Mouse (Mus musculus) lung, postnatal 14 days (tissue): ENCODE data around the gene Klhl29.

ENCODE experiments used
- DNase-seq: peaks from one replicate; pipeline ENCODE4 v3.0.0; 2021

Gene Klhl29

DNA sequence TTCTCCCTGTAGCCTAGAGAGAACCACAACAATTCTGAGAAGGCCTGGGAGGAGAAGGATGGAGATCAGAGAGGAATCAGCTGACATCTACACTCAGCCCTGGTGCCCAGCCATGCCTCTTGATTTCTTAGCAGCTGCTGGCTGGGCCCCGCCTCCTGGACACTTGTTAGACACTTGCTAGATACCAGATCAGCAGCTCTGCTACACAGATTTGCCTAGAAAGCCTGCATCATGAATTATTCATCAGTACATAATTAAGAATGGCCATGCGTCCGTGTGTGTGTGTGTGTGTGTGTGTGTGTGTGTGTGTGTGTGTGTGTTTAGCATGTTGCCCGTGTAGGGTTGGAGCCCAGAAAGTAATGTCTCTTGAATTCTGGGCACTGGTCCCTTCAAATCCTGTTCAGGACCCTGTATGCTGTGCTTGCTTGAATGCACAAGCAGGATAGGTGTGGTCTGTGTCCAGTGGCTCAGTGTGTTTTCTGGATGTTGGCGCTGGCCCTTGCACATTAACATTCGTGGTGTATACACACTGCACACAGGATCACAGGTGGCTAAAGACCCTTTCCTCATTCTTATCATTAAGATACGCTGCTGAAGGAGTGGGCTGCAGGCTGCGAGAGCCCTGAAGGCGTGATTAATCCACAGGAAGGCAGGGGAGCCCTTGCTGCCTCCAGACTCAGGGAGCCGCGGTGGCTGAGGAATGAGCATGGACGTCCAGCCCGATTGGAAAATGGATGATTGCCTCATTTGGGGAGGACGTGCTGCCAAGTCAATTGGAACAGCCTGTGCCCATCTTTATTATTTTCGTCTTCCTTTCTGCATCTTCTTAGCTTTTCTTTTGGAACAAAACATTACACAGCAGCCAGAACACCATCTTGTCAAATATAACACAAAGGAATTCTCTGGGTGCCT, 159.4 kb downstream of the Klhl29 start:
- DNase-seq = peak; percentile 32

DNA sequence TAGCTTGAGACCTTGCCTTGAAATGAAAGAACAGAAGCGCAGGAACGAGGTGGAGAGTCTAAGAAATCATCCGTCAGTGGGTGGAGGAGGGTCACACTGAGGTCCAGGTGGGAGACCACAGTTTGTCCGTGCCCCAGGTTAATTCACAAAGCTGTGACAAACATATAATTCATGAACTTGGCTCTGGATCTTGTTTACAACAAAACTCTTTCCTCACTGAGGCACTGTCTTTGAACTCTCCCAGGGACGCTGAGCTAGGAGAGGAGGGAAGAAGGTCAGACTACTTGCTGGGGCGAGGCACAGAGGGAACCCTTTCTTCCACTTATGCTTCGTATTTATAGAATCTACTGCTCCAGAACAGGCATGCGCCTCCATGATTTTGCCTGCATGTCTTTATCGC, 161.2 kb downstream of the Klhl29 start:
- no peak for DNase-seq

DNA sequence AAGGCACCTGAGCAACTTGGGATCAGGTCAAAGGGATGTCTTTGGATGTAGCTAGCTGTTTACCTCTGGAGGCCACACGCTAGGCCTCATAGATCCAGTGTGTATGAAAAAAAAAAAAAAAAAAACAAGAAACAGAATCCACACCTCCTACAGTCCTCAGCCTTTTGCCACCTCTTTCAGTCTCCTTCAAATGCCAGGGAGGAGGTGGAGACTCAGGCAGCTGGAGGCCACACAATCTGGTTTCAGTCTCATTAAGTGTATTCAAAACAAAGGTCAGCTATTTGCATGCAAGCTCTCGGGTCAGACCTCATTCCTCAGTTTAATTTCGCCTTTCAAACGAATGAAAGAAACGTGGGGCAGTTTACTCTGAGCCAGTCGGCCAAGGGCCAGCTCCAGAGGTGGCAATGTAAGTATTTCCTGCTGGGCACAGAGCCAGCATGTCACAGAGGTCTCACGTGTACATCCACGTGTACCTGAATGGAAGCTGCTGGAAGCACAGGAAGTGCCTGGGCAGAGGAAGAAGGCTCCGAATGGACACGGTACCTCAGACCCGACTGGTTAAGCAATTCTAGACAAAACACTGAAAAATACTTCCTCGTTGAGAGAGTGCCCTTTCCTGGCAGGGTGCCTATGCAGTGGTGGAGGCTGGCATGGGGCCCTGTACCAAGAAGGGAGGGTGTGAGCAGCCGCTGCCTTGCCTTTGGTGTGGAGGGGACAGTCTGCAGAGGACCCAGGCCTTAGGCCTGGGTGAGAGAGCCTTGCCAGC, 162.0 kb downstream of the Klhl29 start:
- peak; percentile 83 for DNase-seq

DNA sequence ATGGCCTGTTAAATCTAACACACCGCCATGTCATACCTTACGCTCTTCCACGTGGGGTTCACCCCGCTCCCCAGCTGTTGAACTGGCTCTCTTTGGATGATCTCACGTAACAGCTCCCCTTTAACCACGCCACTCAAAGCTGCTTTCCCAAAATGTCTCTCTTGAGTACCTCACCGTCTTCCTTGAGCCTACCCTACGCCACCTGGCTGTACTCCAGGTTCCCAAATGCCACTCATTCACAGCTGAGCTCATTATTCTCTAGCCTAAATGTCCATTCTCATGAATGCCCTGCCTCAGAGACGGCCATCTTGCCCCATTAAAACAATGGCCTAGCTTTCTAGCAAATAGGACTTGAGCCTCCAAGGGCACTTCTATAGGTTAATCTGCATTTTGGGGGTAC, 163.6 kb downstream of the Klhl29 start:
- DNase-seq = no peak

DNA sequence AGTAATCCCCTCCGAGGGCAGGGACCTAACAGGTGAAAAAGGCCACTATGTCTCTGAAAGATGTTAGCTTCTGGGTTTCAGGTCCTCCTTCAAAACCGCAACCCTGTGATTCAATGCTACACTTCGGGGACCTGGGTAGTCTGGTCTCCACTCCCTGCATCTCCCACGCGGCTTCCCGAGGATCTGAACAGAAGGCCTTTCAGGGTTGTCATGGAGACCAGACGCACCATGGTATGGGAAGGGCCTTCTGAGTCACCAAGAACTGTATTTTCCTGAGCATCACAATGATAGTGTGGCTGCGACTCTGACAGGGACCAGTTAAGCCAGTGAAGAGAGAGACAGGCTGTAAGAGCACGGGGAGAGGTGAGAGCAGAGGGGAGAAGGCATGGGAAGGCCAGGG, 164.7 kb downstream of the Klhl29 start:
- DNase-seq = no peak

DNA sequence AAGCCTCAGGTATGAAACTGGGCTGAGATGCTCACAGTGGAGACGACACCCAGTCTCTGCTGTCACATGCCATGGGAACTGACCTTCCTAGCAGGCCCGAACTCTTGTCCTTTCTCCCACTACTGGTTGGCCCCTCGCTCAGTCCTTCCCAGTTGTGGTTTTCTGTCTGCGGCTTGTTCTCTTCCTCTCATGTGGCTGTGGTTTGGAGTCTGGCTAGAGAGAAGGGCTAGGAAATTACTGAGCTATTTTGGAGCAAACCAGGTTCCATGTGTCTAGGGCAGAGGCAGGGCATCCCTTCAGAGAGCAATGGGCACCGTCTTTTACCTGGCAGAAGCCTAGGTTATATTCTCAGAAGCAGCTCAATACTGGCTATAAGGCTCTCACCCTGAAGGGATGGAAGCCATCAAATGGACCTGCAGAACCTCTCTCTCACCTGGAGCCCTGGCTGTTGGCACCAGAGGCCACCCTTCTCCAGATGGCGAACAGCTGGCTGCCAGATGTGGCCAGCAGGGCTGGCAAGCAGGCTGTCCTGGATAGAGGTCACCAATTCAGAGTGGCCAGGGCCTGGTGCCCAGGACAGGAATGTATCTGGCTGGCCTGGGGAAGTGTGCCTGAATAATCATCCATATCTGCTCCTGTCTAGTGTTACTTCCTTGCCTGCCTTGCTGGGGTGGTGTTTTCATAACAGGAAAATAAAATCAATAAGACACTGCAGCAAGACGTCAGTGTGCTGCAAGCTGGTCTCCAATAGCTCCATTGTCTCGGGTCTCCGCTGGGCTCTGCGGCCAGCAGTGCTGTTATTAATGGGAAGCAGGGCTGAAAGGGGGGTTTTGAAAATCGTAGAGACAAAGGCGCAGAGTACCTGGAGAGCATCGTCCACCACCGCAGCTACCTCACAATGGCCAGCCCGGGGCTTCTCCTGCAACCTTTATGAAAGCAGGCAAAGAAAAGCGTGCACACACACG, 167.3 kb downstream of the Klhl29 start:
- DNase-seq = no peak

DNA sequence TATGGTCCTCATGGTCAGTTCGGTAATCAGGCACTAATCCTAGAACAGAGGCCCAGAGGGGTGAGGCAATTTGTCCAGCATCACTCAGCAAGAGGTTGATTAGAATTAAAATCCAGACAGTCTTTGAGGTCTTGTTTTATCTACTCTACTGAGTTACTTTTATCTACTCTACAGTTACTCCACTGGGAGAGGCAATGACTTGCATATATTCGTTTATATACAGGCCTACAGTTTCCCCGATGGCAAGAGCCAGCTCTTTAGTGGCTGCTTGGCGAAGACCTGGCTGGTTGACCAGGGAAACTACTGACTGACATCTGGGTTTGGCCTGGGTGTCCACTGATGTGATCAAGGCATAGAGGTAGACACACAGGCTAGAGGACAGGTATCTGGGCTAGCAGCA, 168.3 kb downstream of the Klhl29 start:
- DNase-seq = no peak

DNA sequence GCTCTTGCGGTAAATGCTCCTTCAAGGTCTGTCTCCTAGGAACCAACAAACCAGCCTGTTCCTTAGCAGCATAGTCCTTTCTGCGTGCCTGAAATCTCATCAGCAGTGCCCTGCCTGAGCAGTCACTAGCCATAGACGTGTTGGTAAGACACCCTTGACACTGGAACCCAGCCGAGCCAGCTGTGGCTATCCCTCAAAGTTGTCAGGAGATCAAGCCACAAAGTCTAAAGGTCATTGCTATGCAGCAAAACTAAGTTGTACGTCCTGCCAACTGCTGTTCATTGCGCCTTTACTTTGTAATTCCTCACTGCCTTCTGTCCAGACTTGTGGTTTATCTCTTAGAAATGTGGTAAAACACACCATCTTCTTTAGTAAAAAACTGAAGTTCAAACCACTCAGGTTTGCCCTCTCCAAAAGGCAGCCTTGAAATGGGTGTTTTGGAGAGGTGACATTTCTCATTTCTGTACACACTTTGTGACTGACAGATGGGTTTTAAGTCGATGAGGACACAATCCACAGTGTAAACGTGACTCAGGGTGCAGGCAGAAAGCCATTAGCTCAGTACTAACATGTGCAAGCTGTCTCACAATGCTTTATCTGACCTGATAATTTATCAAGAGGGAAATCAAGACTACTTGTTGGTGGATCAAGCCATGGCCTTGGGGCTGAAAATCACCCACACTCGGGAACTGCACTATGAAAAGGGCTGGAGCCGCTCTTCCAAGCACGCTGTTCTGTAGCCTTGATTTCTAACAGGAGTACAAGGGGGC, 171.2 kb downstream of the Klhl29 start:
- DNase-seq = peak; percentile 28

DNA sequence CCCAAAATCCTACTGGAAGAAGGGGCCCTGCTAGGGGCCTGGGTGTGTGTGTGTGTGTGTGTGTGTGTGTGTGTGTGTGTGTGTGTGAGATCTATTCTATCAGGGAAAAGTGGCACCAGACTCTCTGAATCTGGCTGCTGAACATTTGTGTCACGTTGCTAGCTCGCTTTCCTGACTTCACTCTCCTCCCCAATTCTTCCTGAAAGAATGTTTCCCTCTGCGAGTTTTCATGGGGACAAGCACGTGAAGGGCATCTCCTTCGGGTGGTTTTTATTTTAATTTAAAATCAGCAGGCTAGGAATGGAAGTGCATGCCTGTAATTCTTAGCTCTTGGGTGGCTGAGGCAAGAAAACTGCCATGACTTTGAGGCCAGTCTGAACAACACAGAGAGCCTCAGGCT, 172.1 kb downstream of the Klhl29 start:
- DNase-seq = no peak

DNA sequence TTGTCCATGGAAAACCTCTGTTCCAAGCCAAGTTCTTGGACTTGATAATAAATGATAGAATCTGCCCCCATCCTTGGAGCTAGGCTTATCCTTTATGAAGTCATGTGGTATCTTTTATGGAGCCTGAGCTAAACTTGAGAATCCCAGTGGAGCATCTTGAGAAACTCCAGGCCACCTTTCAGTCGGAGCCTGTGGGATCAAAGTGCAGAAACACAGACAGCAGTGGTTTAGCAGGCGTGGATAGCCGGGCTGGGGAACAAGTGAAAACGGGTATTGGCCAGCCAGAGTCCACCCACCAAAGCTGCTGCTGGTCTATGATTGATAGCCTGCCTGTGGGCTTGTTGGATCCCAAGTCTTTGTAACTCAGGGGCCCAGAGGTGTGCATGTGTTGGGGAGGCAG, 177.2 kb downstream of the Klhl29 start:
- no peak for DNase-seq

DNA sequence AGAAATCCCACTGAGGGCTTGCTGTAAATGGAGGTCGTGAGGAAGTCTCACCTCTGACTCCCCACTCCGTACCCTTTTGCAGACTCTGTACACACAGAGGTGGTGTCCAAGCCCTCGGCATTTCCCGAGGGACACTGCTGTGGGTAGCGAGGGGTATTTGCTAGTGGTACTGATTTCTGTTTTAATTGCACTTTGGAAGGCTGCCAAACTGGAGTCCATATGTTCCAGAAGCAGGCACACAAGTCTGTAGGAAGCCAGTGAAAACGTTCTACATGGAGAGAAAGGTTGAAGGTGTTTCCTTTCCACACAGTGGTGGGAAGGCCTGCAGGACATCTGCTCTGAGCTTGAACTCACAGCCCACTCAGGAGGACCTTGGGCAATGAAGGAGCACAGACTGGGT, 181.3 kb downstream of the Klhl29 start:
- DNase-seq = no peak

DNA sequence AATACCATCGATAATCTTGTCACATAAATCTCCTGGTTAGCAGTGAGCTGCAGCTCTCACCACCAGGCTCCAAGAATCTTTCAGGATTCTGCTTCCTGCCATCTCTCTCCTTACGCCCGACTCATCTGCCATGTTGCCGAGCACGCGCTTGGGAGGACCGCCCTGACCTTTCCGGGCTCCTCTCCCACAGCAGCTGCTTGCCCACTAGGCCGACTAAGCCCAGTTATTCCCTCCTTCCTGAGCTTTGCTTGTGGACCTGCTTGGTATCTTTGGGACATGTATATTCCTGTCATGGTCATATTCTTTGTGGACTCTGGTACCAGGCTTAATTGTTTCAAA, 183.1 kb downstream of the Klhl29 start:
- DNase-seq = no peak

DNA sequence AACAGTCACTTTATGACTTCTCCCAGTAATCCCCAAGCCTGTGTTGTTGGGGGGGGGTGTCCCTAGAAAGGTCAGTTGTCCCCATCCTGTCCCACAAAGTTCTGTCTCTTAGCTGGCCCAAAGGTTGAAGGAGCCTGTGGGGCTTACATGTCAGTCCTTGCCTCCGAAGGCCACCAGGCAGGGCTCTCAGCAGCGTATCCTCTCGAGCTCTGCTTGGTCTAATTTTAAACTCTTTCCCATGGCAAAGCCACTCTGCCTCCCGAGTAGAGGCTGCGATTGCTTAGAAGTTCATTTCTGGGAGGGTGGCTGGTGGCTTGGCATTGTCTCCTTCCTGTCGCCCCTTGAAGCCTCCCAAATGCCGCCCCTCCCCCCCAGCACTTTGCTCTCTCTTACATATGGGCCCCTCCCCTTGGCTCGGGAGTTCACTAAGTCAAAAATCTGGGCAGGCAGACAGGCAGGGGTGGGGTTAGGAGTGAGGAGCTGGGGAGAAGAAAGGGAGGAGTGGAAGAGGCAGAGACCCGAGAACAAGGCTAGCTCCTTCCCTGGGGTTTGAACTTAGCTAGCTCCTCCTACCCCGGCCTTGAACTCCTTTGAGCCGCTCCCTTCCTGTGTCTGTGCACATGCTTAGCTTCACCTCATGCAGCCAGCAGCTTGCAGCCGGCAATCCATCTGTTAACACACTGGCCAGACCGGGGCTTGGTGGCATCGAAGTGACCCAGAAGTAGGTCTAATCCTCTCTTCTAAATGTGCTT, 183.7 kb downstream of the Klhl29 start:
- peak; percentile 68 for DNase-seq

DNA sequence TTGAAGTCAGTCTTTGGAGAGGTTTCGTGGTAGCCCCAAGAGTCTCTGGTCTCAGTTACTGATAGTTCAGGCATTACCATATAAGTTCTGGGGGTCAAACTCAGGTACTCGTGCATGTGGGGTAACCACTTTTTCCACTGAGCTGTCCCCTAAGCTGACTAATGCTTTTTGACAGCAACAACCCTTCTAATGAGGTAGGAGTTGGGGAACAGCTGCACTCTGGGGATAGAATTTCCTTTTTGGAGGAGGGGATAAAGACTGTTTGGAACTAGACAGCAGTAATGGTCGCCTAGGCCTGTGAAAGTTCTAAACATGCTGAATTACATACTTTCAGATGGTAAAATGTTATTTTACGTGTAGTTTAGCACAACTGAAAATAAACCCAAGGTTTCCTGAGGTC, 184.3 kb downstream of the Klhl29 start:
- no peak for DNase-seq

DNA sequence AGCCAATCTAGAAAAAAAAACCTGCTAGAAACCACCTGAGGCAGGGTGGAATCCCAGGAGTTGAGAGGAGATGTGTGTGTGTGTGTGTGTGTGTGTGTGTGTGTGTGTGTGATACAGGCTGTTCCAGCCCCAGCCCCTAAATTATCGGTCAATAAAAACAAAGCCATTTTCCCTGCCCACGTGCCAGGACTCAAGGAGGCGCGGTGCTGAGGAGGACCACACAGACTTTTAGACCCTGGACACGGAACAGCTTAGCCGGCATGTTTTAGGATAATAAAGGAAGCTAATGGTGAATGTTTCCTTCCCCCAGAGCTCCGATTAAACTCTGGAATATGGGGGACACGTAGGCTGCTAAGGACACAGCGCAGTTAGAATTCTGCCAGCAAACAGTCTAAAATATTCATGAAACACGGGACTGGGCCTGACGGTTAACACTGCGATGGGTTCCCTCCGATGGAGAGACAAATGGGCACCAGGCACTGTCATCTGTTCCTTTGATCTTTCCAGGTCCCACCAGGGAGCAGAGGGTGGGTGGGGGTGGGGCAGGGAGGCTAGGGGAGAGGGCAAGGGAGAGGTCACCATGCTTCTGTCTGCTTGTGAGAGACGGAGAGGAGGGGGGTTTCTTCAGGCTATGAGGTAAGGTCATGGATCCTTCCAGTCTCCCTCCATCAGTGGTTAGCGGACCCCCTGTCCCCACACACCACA, 185.9 kb downstream of the Klhl29 start:
- DNase-seq = no peak

DNA sequence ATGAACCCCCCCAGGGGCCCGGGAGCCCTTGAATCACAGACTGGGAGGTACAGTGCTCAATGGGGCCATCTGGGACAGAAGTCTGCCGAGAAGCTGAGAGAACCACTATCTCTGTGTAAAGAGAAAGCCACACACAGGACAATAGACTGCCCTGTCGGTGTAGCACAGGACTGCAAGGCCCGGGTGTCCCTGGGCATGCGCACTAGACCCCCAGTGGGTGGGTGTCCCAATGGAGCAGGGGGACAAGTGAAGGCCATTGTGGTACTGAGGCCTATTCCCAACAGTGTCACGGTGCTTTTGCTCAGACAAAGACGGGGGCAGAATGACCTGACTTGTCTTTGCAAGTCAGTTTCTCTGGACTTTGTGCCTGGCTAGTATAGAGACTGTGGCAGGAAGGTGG, 186.6 kb downstream of the Klhl29 start:
- no peak for DNase-seq

DNA sequence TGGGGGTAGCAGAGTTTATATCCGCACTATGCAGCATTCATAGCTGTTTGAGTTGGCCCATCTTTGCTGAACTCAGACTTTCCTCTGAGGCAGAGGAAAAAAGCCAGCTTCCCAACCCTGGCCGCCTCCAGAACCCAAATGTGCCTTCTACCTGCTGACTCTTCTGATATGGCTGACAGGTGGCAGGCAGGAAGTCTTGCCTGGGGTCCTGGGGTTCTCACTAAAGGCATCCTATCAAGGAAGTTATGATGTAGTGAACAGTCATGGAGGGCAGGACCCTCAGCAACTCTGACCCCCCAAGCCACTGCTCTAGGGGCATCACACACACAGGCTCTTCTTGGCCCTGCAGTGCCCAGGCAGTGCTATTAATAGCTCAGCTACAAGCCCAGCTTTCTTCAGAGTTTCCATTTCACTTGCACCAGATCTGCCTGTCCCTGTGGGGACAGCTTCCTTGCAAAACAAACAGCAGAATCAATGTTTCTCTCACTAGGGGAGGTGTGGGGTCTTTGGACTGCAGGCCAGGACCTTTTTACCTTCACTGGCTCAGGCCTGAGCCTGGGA, 187.6 kb downstream of the Klhl29 start:
- no peak for DNase-seq

DNA sequence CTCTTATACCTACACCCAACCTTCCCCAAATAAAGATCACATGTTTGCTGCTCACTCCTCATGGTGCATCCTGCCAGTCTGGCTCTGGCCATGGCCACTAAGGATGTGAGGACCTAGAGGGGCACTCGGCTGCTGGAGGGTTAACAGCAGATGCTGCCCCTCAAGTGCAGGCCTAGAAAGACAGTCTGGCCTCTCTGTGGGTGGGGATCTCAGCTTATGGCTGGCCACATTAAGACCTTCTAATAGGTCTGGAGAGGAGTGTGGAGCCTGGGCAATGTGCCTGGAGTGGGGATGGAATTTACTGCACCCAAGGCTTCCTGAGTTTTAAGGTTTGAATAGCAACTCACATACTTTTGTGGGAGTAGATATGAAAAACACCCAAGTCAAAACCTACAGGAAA, 188.8 kb downstream of the Klhl29 start:
- no peak for DNase-seq

DNA sequence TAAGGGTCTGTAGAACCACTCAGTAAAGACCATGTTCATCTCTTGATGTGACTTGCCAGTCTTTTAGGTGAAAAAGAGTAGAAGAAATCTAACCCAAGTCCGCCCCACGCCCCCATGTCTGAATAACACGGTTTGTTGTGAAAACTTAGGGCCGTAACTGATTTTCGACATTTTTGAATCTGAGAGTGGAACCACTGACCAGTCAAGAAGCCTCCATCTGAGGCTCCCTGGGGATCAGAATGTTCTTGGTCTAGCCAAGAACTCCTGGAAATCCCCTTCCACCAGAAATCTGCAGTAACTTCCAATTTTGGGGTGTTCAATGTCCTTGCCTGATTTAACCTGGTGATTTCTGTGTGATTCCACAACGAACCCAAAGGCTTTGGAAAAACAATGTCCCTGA, 189.9 kb downstream of the Klhl29 start:
- no peak for DNase-seq

DNA sequence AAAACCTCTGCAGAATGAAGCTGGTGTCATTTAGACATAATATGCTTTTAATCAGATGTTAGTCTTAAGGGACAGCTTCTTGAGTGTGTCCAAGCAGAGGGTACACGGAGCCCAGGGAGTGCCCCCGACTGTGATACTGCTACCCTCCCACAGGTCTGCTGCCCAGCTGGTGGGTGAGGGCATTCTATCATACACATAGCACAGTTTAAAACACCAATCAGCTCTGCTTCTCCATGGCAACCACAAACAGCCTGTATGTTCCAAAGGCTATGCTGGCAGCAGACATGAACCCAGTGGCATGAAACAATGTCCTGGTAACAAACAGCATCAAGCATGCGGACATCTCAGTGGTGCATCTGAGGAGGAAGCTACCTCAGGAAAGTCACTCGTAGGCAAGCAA, 192.9 kb downstream of the Klhl29 start:
- no peak for DNase-seq

DNA sequence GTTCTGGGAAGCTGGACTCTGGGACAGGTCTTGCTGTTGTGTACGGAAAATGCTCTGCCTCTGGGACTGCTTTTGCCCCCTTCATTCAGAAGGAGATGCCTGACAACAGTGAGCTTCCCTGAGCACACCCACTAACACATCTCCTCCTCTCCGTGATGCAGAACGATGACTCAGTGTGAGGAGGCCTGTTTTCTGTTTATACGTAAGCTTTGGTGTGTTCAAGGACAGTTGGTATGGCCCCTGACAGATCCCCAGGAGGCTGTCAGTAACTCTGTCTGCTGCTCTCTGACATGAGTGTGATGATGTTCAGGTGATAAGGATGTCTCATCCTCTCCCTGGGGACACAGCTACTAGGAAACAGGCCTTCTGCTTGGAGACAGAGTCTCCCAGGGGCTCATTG, 193.3 kb downstream of the Klhl29 start:
- no peak for DNase-seq
